Mouse (Mus musculus) left cerebral cortex, postnatal 25 days (tissue): ENCODE data around the gene Hemgn. TPM values are rescaled to one million over a fixed set of nuclear protein-coding genes. Genes with fewer than 3 reads are reported as not detected.
A peak's percentile ranks its signal among the peaks of the same experiment; 100 is the strongest.

ENCODE experiments used
- DNase-seq, 2 experiments: peaks; one replicate each; pipeline ENCODE4 v3.0.0; 2022; ENCODE audit warnings: low spot score in 2 of 2, mixed read lengths in 1 of 2
- intact Hi-C: fragments of 180-260 bp; cut with DNase I; formaldehyde crosslinking; loops from one replicate; pipeline ENCODE4 v1.15.1; 2025
- total RNA-seq, 2 experiments: library from RNA; stranded (reverse); gene quantifications; 2 replicates each; pipeline ENCODE4 v1.2.3; 2021

The Hemgn gene
- not detected for total RNA-seq

DNA sequence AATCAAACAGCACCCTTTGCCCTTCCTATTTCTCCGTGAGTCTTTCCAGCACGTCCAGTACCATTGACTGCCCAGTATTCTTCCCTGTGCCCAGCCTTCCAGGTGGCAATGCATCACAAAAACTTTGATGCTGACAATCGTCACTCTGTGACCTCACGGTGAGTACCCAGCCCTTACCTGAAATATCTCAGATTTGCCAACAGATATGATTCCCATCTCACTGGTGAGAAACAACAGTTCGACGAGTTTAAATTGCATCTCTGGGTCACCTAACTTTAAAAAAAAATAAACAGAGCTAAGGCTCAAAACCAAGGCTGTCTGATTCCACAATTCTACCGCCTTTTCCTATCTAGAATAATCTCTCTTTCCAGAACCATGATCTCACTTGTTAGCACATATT lies at the start of gene Hemgn:
Hemgn (minus strand) TSS at position 101 of the 400 bp plus-strand sequence.
- DNase-seq, result no peak
- intact Hi-C loops, result no loop called here

- DNase-seq, result no peak
- intact Hi-C loops, result no loop called here
Measured at GRCm38 (mm10) chr4:46458411-46458810, 45.1 kb upstream of the Hemgn start.

- DNase-seq, result no peak
- intact Hi-C loops, result no loop called here
Measured at GRCm38 (mm10) chr4:46457186-46457585, 43.9 kb upstream of the Hemgn start.

DNA sequence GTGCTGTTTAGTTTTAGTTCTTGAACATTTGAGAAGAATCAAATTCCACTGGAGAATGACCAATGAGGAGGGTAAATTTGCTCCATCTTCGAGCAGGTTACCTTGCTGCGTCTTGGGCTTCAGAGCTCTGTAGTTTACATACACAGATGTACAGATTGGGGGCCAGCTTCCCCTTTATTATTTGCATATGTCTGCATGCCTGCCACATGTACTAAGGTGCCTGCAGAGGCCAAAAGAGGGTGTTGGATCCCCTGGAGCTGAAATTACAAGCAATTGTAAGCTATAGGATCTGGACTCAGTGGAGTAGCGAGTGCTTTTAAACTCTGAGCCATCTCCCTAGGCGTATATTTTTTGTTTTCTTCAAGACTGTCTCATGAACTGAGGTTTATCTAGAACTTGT lies 43.5 kb upstream of the Hemgn start:
- intact Hi-C loops, result no loop called here
- no peak for DNase-seq

- intact Hi-C loops, result loop anchor here (5.0 kb wide), 1 partner anchor 33 kb away; the partner anchor contains the start of gene Nans
- no peak for DNase-seq
Measured at GRCm38 (mm10) chr4:46454097-46454864, 41.0 kb upstream of the Hemgn start.

GRCm38 (mm10) chr4:46452855-46453719 lies 39.8 kb upstream of the Hemgn start:
- no peak for DNase-seq
- intact Hi-C loops, result loop anchor here (1.0 to 5.0 kb wide), 3 partner anchors 34 to 256 kb away; partner anchors contain the start of genes Nans, Trmo and Xpa

GRCm38 (mm10) chr4:46452481-46452850 lies 39.2 kb upstream of the Hemgn start:
- intact Hi-C loops, result loop anchor here (1.0 to 5.0 kb wide), 3 partner anchors 35 to 256 kb away; partner anchors contain the start of genes Nans, Trmo and Xpa

GRCm38 (mm10) chr4:46451758-46452480 lies 38.6 kb upstream of the Hemgn start:
- intact Hi-C loops, result loop anchor here (1.0 to 5.0 kb wide), 3 partner anchors 35 to 255 kb away; partner anchors contain the start of genes Nans, Trmo and Xpa
- peak; percentile 57 to 81 for DNase-seq

More at GRCm38 (mm10) chr4:46452481-46452850, 39.2 kb upstream of the Hemgn start:
- peak; percentile 29 to 56 for DNase-seq

- intact Hi-C loops, result loop anchor here (5.0 kb wide), 1 partner anchor 36 kb away; the partner anchor contains the start of gene Nans
- DNase-seq, result peak; percentile 71 to 81
Measured at GRCm38 (mm10) chr4:46451240-46451757, 38.0 kb upstream of the Hemgn start.

DNA sequence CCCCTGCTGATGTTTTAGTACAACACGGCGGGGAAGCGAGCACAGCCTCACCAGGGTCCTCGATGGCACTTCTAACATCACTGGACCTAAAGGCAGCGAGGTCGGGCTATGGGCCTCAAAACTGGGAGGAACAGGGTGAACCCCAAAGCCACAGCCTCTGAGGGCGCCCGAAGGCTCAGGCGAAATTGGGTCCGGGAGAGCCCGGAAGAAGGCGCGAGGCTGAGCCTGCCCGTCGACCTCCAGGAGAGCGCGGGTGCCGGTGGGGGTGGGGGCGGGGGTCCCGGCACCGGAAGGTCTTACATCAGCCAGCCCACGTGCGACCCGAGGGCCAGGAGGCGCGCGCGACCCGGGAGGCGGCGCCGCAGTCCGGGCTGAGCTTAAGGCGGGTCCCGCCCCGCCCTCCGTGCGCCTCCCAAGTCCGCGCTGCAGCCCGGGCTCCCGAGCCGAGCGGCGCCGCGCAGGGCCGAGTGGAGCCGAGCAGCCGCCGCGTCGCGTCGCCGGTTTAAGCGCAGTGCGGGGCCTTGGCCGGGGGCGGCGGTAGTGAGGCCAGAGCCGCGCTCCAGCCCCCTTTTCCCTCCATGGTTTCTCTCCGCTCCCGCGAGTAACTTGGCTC lies 37.3 kb upstream of the Hemgn start, which contains the start of gene Anp32b:
Anp32b (plus strand) TSS at position 384 of the 613 bp plus-strand sequence.
- intact Hi-C loops, result loop anchor here (5.0 kb wide), 1 partner anchor 37 kb away; the partner anchor contains the start of gene Nans
- peak; percentile 92 for DNase-seq

- intact Hi-C loops, result loop anchor here (5.0 kb wide), 1 partner anchor 37 kb away; the partner anchor contains the start of gene Nans
Measured at GRCm38 (mm10) chr4:46450020-46450518, 36.8 kb upstream of the Hemgn start.

GRCm38 (mm10) chr4:46448886-46449285 lies 35.6 kb upstream of the Hemgn start:
- DNase-seq, result no peak
- intact Hi-C loops, result no loop called here

More at GRCm38 (mm10) chr4:46450020-46450518, 36.8 kb upstream of the Hemgn start:
- DNase-seq, result no peak

- intact Hi-C loops, result no loop called here
- DNase-seq, result no peak
Measured at GRCm38 (mm10) chr4:46447461-46447860, 34.2 kb upstream of the Hemgn start.

DNA sequence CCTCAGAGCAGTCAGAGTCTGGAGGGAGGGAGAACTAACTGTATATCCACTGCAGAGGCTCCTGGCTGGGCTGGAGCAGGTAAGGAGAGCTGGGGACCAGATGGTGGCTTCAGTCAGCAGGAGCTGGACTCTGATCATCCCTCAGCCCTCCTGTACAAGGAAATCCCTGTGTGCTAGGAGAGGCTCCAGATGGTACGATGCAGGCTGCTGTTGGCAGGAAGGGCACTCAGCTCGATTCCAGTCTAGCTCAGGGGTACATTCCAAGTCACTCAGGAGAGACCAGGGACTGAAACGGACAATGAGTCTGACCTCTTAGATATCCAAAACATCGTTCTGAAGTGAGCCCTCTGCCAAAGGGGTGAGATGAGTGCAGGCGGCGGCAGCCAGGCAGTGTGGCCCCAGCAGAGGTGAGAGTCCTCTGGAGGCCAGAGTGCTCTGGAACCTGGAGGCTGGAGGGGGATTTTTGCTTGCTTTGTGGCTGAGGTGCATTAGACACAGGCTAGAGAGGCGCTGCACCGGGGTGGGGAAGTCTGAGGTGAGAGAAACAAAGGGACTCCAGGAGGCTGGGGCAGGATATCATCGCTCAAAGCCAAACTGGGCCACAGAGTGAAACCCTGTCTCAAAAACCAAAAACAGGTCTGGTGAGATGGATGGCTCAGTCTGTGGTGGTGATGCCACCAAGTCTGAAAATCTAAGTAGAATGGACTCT lies 32.1 kb upstream of the Hemgn start:
- intact Hi-C loops, result no loop called here
- no peak for DNase-seq

DNA sequence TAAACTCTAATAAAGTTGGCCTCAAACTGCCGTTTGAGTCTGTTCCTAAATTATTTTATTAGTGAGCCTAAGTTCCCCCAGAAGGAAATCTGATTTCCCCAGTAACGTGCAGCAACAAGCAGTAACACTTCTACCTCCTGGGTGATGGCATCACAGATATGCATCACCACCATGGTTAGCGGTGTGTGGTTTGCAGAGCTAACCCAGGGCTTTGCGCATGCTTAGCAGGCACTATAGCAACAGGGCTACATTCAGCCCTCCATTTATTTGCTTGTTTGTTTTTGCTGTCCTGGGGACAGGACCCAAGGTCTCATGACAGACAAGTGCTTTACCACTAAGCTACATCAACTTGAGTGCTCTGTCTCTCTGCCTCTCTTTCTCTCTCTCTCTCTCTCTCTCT lies 29.2 kb upstream of the Hemgn start:
- intact Hi-C loops, result no loop called here
- DNase-seq, result no peak

GRCm38 (mm10) chr4:46432339-46433036 lies 19.2 kb upstream of the Hemgn start:
- DNase-seq, result no peak
- intact Hi-C loops, result no loop called here

DNA sequence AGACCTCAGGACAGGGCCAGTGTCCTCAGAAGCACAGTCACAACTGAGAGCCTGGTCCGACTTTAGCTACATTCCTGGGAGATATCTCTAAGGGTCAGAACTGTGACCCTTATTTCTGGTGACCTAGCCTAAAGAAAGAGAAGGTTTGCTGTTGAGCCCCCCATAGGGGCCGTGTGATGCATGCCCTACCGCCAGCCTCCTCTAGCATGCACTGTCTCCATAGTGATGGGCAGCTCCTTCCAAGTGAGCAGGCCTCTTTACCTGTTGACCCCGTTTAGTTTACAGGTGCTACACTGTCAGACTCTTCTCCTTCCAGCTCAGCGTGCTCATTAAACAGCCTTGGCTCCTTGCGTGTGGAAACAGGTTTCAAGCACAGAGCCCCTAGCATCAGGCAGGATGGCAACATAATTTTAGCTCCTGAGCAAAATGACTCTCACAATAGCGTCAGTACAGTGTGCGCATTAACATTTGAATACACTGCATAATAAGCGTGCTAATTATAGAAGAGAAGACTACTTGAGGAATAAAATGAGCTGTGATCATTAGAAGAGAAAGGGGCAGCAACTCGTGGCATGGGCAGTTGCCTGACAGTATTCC lies 15.7 kb upstream of the Hemgn start:
- peak; percentile 13 to 20 for DNase-seq
- intact Hi-C loops, result no loop called here
